Mouse (Mus musculus) hindbrain, postnatal 0 days (tissue): Measurements from ENCODE around the gene Cnp. TPM values are rescaled to one million over a fixed set of nuclear protein-coding genes. Genes with fewer than 3 reads are reported as not detected.
A peak's percentile ranks its signal among the peaks of the same experiment; 100 is the strongest.

Source experiments
- ATAC-seq: fragments of 200-750 bp; cut with Nextera tagmentation; 2 replicates; pipeline ENCODE4 v1.8.0; 2017; ENCODE audit warnings: mild to moderate bottlenecking, moderate TSS enrichment, moderate library complexity
- DNase-seq: peaks from one replicate; pipeline ENCODE4 v3.0.0-alpha.2; 2015; ENCODE audit warnings: low spot score
- H3K27ac ChIP-seq: fragments of 300-500 bp; sonication (generic); 2 replicates; pipeline ENCODE4 v1.5.1; 2014; ENCODE audit warnings: mild to moderate bottlenecking
- H3K27me3 ChIP-seq: fragments of 300-500 bp; sonication (generic); 2 replicates; pipeline ENCODE4 v1.6.1; 2014; ENCODE audit warnings: low read length, mixed read lengths; ENCODE audit not compliant: insufficient read depth
- H3K36me3 ChIP-seq: fragments of 300-500 bp; sonication (generic); 2 replicates; pipeline ENCODE4 v1.6.1; 2014; ENCODE audit warnings: low read length, mixed read lengths; ENCODE audit not compliant: insufficient read depth
- H3K4me1 ChIP-seq: fragments of 300-500 bp; sonication (generic); 2 replicates; pipeline ENCODE4 v1.6.1; 2014; ENCODE audit warnings: antibody characterized with exemption, low read length, mixed read lengths; ENCODE audit not compliant: insufficient read depth
- H3K4me2 ChIP-seq: fragments of 300-500 bp; sonication (generic); 2 replicates; pipeline ENCODE4 v1.6.1; 2014; ENCODE audit warnings: low read depth, mild to moderate bottlenecking, low read length, moderate library complexity, mixed read lengths
- H3K4me3 ChIP-seq: fragments of 300-500 bp; sonication (generic); 2 replicates; pipeline ENCODE4 v1.5.1; 2014; ENCODE audit warnings: low read length
- H3K9ac ChIP-seq: fragments of 300-500 bp; sonication (generic); replicated peaks from 2 replicates; pipeline ENCODE4 v1.6.1; 2014; ENCODE audit warnings: mild to moderate bottlenecking, low read length, moderate library complexity, mixed read lengths
- H3K9me3 ChIP-seq: fragments of 300-500 bp; sonication (generic); 2 replicates; pipeline ENCODE4 v1.6.1; 2016; ENCODE audit warnings: low read length, mixed read lengths
- CTCF ChIP-seq: IDR thresholded peaks from 2 replicates; pipeline ENCODE4 v1.5.1; 2016; ENCODE audit warnings: antibody characterized with exemption, control low read depth, low read depth
- WGBS: fragments of 180-500 bp; shearing (Covaris S2); extraction: QIAGEN DNeasy Blood & Tissue Kit; methylation state at CpG from one replicate; pipeline ENCODE4 v1.1.7; 2014; 5-methylcytosine and 5-hydroxymethylcytosine counted together
- polyA plus RNA-seq: library from polyadenylated mRNA; unstranded; fragments of >200 nt; fragmentation: Nextera tagmentation; extraction: Ambion mirVana; gene quantifications from 2 replicates; pipeline ENCODE4 v1.2.1, GENCODE M21; 2015
- total RNA-seq: library from RNA; depleted of rRNA; stranded (reverse); fragments of >200 nt; gene quantifications from 2 replicates; pipeline ENCODE4 v1.2.3, GENCODE M21; 2014; rRNA removed

Cnp gene
- total and polyA plus RNA-seq, 2 experiments from 2014 or later, result 121 to 125 TPM

DNA sequence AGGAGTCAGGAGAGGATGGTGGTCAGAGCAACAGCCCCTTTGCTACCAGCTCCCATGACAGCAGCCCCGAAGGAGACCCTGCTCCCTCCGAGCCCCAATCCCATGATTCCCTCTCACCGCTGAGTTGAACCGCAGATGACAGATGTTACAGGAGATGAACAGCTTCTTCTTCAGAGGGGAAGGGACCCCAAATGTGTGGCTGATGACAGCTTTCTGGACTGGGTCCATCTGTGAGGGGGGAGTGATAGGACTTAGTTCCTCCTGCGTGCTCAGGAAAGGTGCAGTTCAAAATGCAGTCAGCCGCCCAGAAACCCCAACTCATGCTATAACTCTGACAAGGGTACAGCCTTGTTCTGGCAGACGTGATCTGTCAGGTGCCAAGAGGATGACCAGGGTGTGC lies 59.8 kb downstream of the Cnp start:
- Histone ChIP-seq H3K27me3 (no peaks in the 10 kb centered on the region), H3K4me2 (no peak overlapping the region), H3K9ac (no peak overlapping the region), H3K9me3 (no peaks in the 10 kb centered on the region), H3K36me3 (no peaks in the 10 kb centered on the region), H3K4me3 (no peak overlapping the region), H3K27ac (no peak overlapping the region), H3K4me1 (no peaks in the 10 kb centered on the region)
- TF ChIP-seq CTCF, result no peak
- DNase-seq, result no peak
- no peak for ATAC-seq
- WGBS, result 65% methylated on average over 7 of the region's 7 CpGs

DNA sequence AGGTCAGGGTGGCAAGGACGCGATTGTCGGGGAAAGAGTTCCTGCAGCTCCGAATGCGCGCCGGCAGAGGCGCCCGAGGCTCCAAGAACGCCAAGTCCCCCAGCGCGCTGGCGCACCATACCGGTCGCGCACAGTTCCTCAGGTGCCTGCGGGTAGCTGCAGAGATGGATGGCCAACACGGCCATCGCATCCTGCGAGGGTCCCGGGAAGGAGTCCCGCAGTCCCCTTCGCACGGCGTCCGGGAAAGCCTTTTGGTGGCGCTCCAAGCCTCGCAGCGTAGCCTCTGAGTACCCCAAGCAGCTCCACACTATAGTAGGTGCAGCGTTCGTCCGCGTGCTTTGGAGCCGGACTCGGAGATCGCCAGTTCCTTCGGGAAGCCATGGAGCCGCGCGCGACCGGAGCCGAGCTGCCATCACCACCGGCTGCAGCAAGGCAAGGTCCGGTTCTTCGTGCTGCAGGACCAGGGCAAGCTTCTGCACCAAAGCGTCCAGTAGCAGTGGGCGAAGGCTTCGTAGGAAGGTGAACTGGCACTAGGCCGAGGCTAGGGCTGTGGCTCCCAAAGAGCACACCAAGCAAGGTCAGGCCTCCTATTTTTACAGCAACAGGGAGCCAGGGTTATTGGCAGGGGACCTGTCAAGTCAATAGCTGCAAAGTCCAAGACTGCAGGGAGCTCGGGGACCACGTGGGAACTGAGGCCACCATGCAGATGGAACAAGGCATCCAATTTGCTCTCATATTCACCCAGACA lies 65.6 kb downstream of the Cnp start:
- Histone ChIP-seq H3K9ac (peak overlapping the region; percentile 49), H3K27ac (peak overlapping the region; percentile 54; the same call in 1 of the 2 replicates), H3K4me1 (peaks cover 13% of the 10 kb centered on the region), H3K27me3 (no peaks in the 10 kb centered on the region), H3K9me3 (no peaks in the 10 kb centered on the region), H3K36me3 (no peaks in the 10 kb centered on the region), H3K4me2 (peak overlapping the region; percentile 72), H3K4me3 (peak overlapping the region; percentile 37)
- DNase-seq (peak; percentile 83), ATAC-seq (peak; percentile 80)
- TF ChIP-seq CTCF, result peak; percentile 74
- WGBS, result 6% methylated on average over 52 of the region's 52 CpGs

Other genes starting within 250 kb of the Cnp start
- gene Gast, start 240.5 kb upstream of the Cnp start, total RNA-seq, result not detected in 2 replicates
- 0.45 and 0.73 TPM in 2 replicates for gene Gast, start 240.5 kb upstream of the Cnp start, polyA plus RNA-seq
- gene Hap1, start 218.8 kb upstream of the Cnp start, total RNA-seq, result 530 and 555 TPM in 2 replicates
- 344 and 395 TPM in 2 replicates for gene Hap1, start 218.8 kb upstream of the Cnp start, polyA plus RNA-seq
- gene Jup, start 177.1 kb upstream of the Cnp start, total RNA-seq, result 105 and 119 TPM in 2 replicates
- gene Jup, start 177.1 kb upstream of the Cnp start, polyA plus RNA-seq, result 42.7 and 49.8 TPM in 2 replicates
- 23.9 and 28.2 TPM in 2 replicates for gene P3h4, start 160.1 kb upstream of the Cnp start, total RNA-seq
- gene P3h4, start 160.1 kb upstream of the Cnp start, polyA plus RNA-seq, result 20.7 and 22.0 TPM in 2 replicates
- gene Fkbp10, start 159.2 kb upstream of the Cnp start, total RNA-seq, result 34.6 and 41.1 TPM in 2 replicates
- 27.0 and 27.4 TPM in 2 replicates for gene Fkbp10, start 159.2 kb upstream of the Cnp start, polyA plus RNA-seq
- 59.2 and 61.7 TPM in 2 replicates for gene Nt5c3b, start 133.1 kb upstream of the Cnp start, total RNA-seq
- 106 and 108 TPM in 2 replicates for gene Nt5c3b, start 133.1 kb upstream of the Cnp start, polyA plus RNA-seq
- 0.40 and 0.42 TPM in 2 replicates for gene Klhl10, start 133.0 kb upstream of the Cnp start, total RNA-seq
- gene Klhl10, start 133.0 kb upstream of the Cnp start, polyA plus RNA-seq, result 0.39 and 0.84 TPM in 2 replicates
- 50.3 and 56.5 TPM in 2 replicates for gene Klhl11, start 102.2 kb upstream of the Cnp start, total RNA-seq
- 10.4 and 10.7 TPM in 2 replicates for gene Klhl11, start 102.2 kb upstream of the Cnp start, polyA plus RNA-seq
- gene Acly, start 46.9 kb upstream of the Cnp start, total RNA-seq, result 229 and 235 TPM in 2 replicates
- gene Acly, start 46.9 kb upstream of the Cnp start, polyA plus RNA-seq, result 130 and 135 TPM in 2 replicates
- 1.5 and 2.4 TPM in 2 replicates for gene Ttc25, start 29.3 kb upstream of the Cnp start, total RNA-seq
- 1.8 and 2.0 TPM in 2 replicates for gene Ttc25, start 29.3 kb upstream of the Cnp start, polyA plus RNA-seq
- gene Nkiras2, start 44.3 kb downstream of the Cnp start, total RNA-seq, result 125 and 131 TPM in 2 replicates
- 77.5 and 82.1 TPM in 2 replicates for gene Nkiras2, start 44.3 kb downstream of the Cnp start, polyA plus RNA-seq
- gene Dnajc7, start 45.3 kb downstream of the Cnp start, total RNA-seq, result 64.6 and 73.8 TPM in 2 replicates
- gene Dnajc7, start 45.3 kb downstream of the Cnp start, polyA plus RNA-seq, result 237 and 246 TPM in 2 replicates
- 9.8 and 13.0 TPM in 2 replicates for gene Zfp385c, start 117.6 kb downstream of the Cnp start, total RNA-seq
- 10.0 and 11.3 TPM in 2 replicates for gene Zfp385c, start 117.6 kb downstream of the Cnp start, polyA plus RNA-seq
- 0.61 and 1.2 TPM in 2 replicates for gene Dhx58, start 129.4 kb downstream of the Cnp start, total RNA-seq
- gene Dhx58, start 129.4 kb downstream of the Cnp start, polyA plus RNA-seq, result 2.7 and 3.1 TPM in 2 replicates
- 62.6 and 63.3 TPM in 2 replicates for gene Kat2a, start 137.6 kb downstream of the Cnp start, total RNA-seq
- 56.0 and 61.7 TPM in 2 replicates for gene Kat2a, start 137.6 kb downstream of the Cnp start, polyA plus RNA-seq
- not detected in 2 replicates for gene Hspb9, start 138.9 kb downstream of the Cnp start, total RNA-seq
- gene Hspb9, start 138.9 kb downstream of the Cnp start, polyA plus RNA-seq, result 0.24 and 0.28 TPM in 2 replicates
- 246 and 248 TPM in 2 replicates for gene Rab5c, start 163.3 kb downstream of the Cnp start, total RNA-seq
- gene Rab5c, start 163.3 kb downstream of the Cnp start, polyA plus RNA-seq, result 34.1 and 34.4 TPM in 2 replicates
- gene Kcnh4, start 185.0 kb downstream of the Cnp start, total RNA-seq, result 10.0 and 12.9 TPM in 2 replicates
- gene Kcnh4, start 185.0 kb downstream of the Cnp start, polyA plus RNA-seq, result 3.6 and 4.2 TPM in 2 replicates
- gene Hcrt, start 188.0 kb downstream of the Cnp start, total RNA-seq, result 6.9 TPM in 1 of 2 replicates, not detected in the other
- gene Hcrt, start 188.0 kb downstream of the Cnp start, polyA plus RNA-seq, result 0.88 and 1.2 TPM in 2 replicates
- gene Ghdc, start 196.1 kb downstream of the Cnp start, total RNA-seq, result 15.9 and 20.9 TPM in 2 replicates
- gene Ghdc, start 196.1 kb downstream of the Cnp start, polyA plus RNA-seq, result 7.5 and 8.3 TPM in 2 replicates